Mouse (Mus musculus): ENCODE results near the gene 9430015G10Rik.

The 9430015G10Rik gene

DNA sequence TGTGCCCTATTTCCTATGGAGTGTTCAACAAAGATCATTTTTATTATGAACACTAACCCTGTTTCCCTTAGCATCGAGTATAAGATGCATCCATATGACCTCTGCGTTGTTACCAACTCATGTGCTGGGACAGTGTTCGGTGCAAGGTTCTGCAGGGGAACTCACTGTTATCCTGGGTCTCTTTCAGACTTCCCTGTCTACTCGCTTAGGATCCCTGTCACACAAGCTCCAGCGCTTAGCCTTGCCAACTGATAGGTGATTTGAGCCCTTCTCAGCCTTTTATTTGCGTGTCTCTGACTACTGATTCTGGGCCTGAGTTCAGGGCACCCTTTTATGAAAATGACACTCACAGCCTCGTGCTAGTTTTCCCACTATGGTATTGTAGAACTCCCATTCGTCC, 24.5 kb upstream of the 9430015G10Rik start:
- CTCF ChIA-PET, result no interaction called here
- POLR2A ChIA-PET, result no interaction called here

- ChIA-PET POLR2A (no interaction called here), CTCF (no interaction called here)
Observed at GRCm38 (mm10) chr4:156087398-156088087, 22.2 kb upstream of the 9430015G10Rik start.

DNA sequence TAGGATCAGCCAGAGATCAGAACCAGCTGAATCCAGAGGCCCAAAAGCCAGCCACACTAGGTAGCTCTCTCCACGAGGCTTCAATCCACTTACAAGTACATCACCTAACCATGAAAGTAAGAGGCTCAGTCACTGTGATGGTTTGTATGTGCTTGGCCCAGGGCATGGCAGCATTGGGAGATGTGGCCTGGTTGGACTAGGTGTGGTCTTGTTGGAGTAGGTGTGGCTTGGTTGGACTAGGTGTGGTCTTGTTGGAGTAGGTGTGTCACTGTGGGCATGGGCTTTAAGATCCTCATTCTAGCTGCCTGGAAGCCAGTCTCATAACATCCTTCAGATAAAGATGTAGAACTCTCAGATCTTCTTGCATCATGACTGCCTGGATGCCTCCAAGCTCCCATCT, 18.5 kb upstream of the 9430015G10Rik start:
- ChIA-PET POLR2A (interaction anchor here in 1 of 4 experiments (0.8 to 1.7 kb wide), 2 partner anchors 10 to 14 kb away, joined by 3 to 5 read pairs; no protein-coding TSS in a partner anchor), CTCF (interaction anchor here in 1 of 4 experiments (0.6 kb wide), 1 partner anchor 1071 kb away, joined by 3 read pairs; no protein-coding TSS in a partner anchor)

- ChIA-PET CTCF (interaction anchor here in 1 of 4 experiments (0.6 kb wide), 1 partner anchor 463 kb away, joined by 4 read pairs; no protein-coding TSS in a partner anchor), POLR2A (interaction anchor here in 2 of 4 experiments (0.5 to 1.7 kb wide), 3 partner anchors 9 to 16 kb away, joined by 4 to 5 read pairs (median 4); no protein-coding TSS in a partner anchor)
Observed at GRCm38 (mm10) chr4:156092765-156093164, 17.0 kb upstream of the 9430015G10Rik start.

DNA sequence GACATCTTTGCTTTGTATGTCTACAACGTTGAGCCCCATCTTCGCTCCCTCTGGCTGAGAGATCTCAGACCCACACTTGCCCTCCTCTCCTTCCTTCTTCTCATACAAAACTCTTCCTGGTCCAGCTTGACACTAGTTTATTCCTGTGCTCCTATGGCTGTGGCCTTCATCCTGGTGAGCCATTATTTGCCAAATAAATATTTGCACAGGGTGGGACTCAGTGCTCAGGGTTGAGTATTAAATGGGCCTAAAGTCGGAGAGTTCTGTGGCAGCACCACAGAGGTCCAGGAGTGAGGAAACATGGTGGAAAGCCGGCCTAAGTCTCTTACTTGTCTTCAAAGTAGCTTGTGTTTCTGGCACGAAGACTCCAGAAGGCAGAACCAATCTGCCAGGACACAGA, 16.0 kb upstream of the 9430015G10Rik start:
- ChIA-PET POLR2A (no interaction called here), CTCF (no interaction called here)

GRCm38 (mm10) chr4:156096191-156096590, 13.6 kb upstream of the 9430015G10Rik start:
- CTCF ChIA-PET, result interaction anchor here in 1 of 4 experiments (0.9 kb wide), 1 partner anchor 49 kb away, joined by 4 read pairs; no protein-coding TSS in a partner anchor
- POLR2A ChIA-PET, result interaction anchor here in 2 of 4 experiments (1.3 to 2.7 kb wide), 2 partner anchors 13 kb away, joined by 3 to 39 read pairs; partner anchors contain the start of gene 9430015G10Rik (in 1 of the 2)

- CTCF ChIA-PET, result interaction anchor here in 3 of 4 experiments (0.6 to 2.3 kb wide), 4 partner anchors 9 to 64 kb away, joined by 3 to 9 read pairs (median 3); no protein-coding TSS in a partner anchor
- POLR2A ChIA-PET, result interaction anchor here in 3 of 4 experiments (0.7 to 2.7 kb wide), 10 partner anchors 8 to 104 kb away, joined by 3 to 39 read pairs (median 6); partner anchors contain the start of genes 9430015G10Rik (in 3 of the 3) and Ttll10 (in 1 of the 3)
Observed at GRCm38 (mm10) chr4:156097770-156098366, 11.9 kb upstream of the 9430015G10Rik start.

- POLR2A ChIA-PET, result interaction anchor here in 1 of 4 experiments (1.7 kb wide), 1 partner anchor 10 kb away, joined by 8 read pairs; the partner anchor contains the start of gene 9430015G10Rik
- CTCF ChIA-PET, result no interaction called here
Observed at GRCm38 (mm10) chr4:156099427-156099826, 10.4 kb upstream of the 9430015G10Rik start.

GRCm38 (mm10) chr4:156100501-156100900, 9.3 kb upstream of the 9430015G10Rik start:
- ChIA-PET POLR2A (no interaction called here), CTCF (interaction anchor here in 1 of 4 experiments (0.5 kb wide), 1 partner anchor 605 kb away, joined by 3 read pairs; no protein-coding TSS in a partner anchor)

DNA sequence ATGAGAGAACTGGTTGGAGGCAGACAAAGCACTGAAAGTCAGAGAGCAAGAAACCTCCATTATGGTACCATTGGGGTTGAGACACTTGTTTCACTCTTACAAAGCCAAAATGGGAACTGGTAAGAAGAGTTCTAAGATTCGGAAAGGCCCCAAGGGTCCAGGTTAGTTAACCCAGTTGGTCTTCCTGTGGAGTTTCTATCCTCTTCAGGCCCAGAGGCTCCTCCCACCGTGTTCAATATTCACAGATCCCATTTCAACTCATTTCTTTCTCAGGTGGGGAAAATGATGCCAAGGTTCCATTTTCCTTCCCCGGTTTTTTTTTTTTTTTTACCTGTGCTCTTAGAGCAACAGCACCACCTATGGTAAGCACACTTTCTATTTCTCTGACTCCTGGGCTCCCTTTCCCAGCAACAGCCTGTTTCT, 8.3 kb upstream of the 9430015G10Rik start:
- POLR2A ChIA-PET, result interaction anchor here in 2 of 4 experiments (0.7 kb wide), 2 partner anchors 17 to 42 kb away, joined by 3 to 5 read pairs; no protein-coding TSS in a partner anchor
- CTCF ChIA-PET, result interaction anchor here (0.6 to 1.0 kb wide), 12 partner anchors 24 to 528 kb away, joined by 3 to 9 read pairs (median 4); partner anchors contain the start of gene C1qtnf12 (in 1 of the 4)

GRCm38 (mm10) chr4:156103342-156103741, 6.4 kb upstream of the 9430015G10Rik start:
- ChIA-PET POLR2A (interaction anchor here in 1 of 4 experiments (0.7 kb wide), 1 partner anchor 29 kb away, joined by 3 read pairs; no protein-coding TSS in a partner anchor), CTCF (no interaction called here)

GRCm38 (mm10) chr4:156108606-156109546, 906 bp upstream of the 9430015G10Rik start:
- ChIA-PET CTCF (interaction anchor here in 3 of 4 experiments (0.6 to 2.5 kb wide), 9 partner anchors 13 to 275 kb away, joined by 3 to 7 read pairs (median 4); partner anchors contain the start of gene Ttll10 (in 1 of the 3)), POLR2A (interaction anchor here (0.7 to 4.7 kb wide), 76 partner anchors 10 to 744 kb away, joined by 3 to 39 read pairs (median 4); partner anchors contain the start of genes Noc2l (in 3 of the 4), Plekhn1 (in 2 of the 4), Ttll10 (in 2 of the 4) and Ube2j2 (in 2 of the 4))

DNA sequence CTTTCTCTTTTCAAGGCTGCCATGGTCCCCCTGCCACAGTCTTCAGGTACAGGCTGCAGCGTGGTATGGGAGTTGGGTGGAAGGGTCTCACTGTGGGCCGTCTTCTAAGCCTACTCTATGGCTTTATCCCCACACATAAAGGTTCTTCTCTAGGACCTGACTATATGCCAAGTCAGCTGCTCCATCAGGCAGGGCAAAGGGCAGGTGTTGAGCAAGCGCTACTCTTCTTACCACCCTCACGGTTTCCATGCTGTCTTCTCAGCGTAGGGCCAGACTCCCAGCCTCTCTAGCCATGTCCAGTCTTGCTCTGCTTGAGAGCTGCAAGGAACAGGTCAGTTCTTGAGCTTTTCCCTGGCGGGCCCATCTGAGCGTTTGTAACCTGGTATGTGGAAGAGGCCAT, 14.3 kb downstream of the 9430015G10Rik start:
- CTCF ChIA-PET, result no interaction called here
- POLR2A ChIA-PET, result interaction anchor here in 3 of 4 experiments (0.6 to 2.3 kb wide), 4 partner anchors 15 to 67 kb away, joined by 3 to 6 read pairs (median 4); no protein-coding TSS in a partner anchor

- POLR2A ChIA-PET, result interaction anchor here in 2 of 4 experiments (1.1 to 2.3 kb wide), 5 partner anchors 16 to 111 kb away, joined by 3 to 6 read pairs (median 3); partner anchors contain the start of genes Agrn (in 1 of the 2) and Noc2l (in 1 of the 2)
- CTCF ChIA-PET, result no interaction called here
Observed at GRCm38 (mm10) chr4:156125393-156125792, 15.6 kb downstream of the 9430015G10Rik start.

DNA sequence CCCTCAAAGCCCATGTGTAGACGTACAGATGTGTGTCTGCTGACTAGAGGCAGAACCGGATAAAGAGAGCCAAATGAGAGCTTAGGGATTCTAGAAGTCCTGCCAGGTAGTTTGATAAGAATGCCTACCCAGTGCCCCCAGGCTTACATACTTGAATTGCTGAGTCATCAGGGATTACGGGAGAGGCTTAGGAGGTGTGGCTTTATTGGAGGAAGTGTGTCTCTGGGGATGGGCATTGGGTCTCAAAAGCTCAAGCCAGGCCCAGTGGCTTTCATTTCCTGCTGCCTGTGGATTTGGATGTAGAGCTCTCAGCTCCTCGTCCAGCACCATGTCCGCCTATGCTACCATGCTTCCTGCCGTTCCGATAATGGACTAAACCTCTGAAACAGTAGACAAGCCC, 17.1 kb downstream of the 9430015G10Rik start:
- ChIA-PET CTCF (no interaction called here), POLR2A (interaction anchor here in 2 of 4 experiments (0.7 to 1.4 kb wide), 8 partner anchors 16 to 318 kb away, joined by 3 to 4 read pairs (median 3); partner anchors contain the start of gene 9430015G10Rik (in 1 of the 2))

- POLR2A ChIA-PET, result interaction anchor here in 2 of 4 experiments (0.6 to 1.1 kb wide), 3 partner anchors 14 to 53 kb away, joined by 3 read pairs; no protein-coding TSS in a partner anchor
Observed at GRCm38 (mm10) chr4:156128746-156129145, 19.0 kb downstream of the 9430015G10Rik start.

DNA sequence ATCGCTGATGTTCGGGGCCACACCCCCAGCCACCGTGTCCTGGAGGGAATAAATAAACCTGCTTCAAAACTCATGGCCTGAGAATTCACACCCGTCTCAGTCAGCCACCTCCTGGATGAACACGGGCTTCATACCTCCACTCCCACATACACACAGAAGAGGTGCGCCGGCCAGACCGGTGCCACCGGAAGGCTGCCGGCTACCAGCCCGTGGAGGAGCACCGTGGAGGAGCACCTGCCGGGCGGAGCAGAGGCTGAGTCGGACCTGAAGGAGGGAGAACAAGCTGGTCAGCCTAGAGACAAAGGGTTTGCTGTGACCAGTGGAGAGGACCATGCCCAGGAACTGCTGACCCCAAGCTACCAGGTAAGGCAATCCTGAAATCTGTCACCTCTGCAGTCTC, 20.7 kb downstream of the 9430015G10Rik start, which contains the start of gene Rnf223:
Rnf223 (plus strand) TSS at position 78 of the 400 bp plus-strand sequence.
- POLR2A ChIA-PET, result interaction anchor here in 2 of 4 experiments (2.0 to 2.2 kb wide), 2 partner anchors 20 to 21 kb away, joined by 4 to 10 read pairs; partner anchors contain the start of gene 9430015G10Rik (in 2 of the 2)
- CTCF ChIA-PET, result no interaction called here

More at GRCm38 (mm10) chr4:156128746-156129145, 19.0 kb downstream of the 9430015G10Rik start:
- CTCF ChIA-PET, result no interaction called here
